Mouse (Mus musculus): ENCODE results near the gene Galnt10. TPM values are rescaled to one million over a fixed set of nuclear protein-coding genes. Genes with fewer than 3 reads are reported as not detected.

Galnt10 gene
- total and polyA plus RNA-seq, 3 experiments = 0.07 to 0.85 TPM; not detected in 1

- Histone ChIP-seq H3K4me2 (ENCODE audit: insufficient read depth, low read depth, poor library complexity, severe bottlenecking) (no peak overlapping the region), H3K27me3 (replicated peaks) (peaks cover 96% of the 10 kb centered on the region), H3K36me3 (replicated peaks in 1 of 2; ENCODE audit: control insufficient read depth in 1 of 2, insufficient read depth in 1 of 2, low read length in 1 of 2) (no peaks in the 10 kb centered on the region), H3K9me3 (replicated peaks; ENCODE audit: low read length) (peaks cover 12% of the 10 kb centered on the region), H3K27ac (ENCODE audit: insufficient read depth, low read depth) (no peak overlapping the region), H3K4me1 (ENCODE audit: control insufficient read depth in 1 of 2, insufficient read depth in 2 of 2) (no peaks in the 10 kb centered on the region), H3K4me3 (replicated peaks in 1 of 3; ENCODE audit: low read depth in 2 of 3, low read length in 2 of 3, poor library complexity in 1 of 3) (no peak overlapping the region), H3K79me2 (replicated peaks; ENCODE audit: control insufficient read depth, extremely low read depth, insufficient read depth, poor library complexity, severe bottlenecking) (no peaks in the 10 kb centered on the region), H3K9ac (ENCODE audit: insufficient read depth, low read depth) (no peak overlapping the region)
- TF ChIP-seq MAFK (IDR thresholded peaks at IDR 0.05; ENCODE audit: insufficient replicate concordance, low read length) (no peak), TCF12 (IDR thresholded peaks at IDR 0.05; ENCODE audit: low read depth, low read length) (no peak), POLR2AphosphoS2 (IDR thresholded peaks at IDR 0.05; ENCODE audit: low read depth, low read length) (no peak), BHLHE40 (IDR thresholded peaks at IDR 0.05; ENCODE audit: low read depth, low read length) (no peak), SIN3A (IDR thresholded peaks at IDR 0.05; ENCODE audit: low read length) (no peak), HCFC1 (IDR thresholded peaks at IDR 0.05; ENCODE audit: low read depth, low read length) (no peak), NRF1 (IDR thresholded peaks at IDR 0.05; ENCODE audit: low read depth, low read length) (no peak), JUN (IDR thresholded peaks at IDR 0.05; ENCODE audit: insufficient read depth, low read depth, low read length) (no peak), POLR2A (IDR thresholded peaks at IDR 0.05; ENCODE audit: low read depth, low read length) (no peak)
- DNase-seq (ENCODE audit: extremely low read depth) = no peak
- dilution Hi-C loops (cut with MboI; ENCODE audit: extremely low pct_ligation_motif_present, extremely low pct_unique_long_range_greater_than_20kb, low sequenced_read_pairs) = no loop called here
- in situ Hi-C loops (cut with MboI; ENCODE audit: low pct_ligation_motif_present, low pct_unique_long_range_greater_than_20kb, low sequenced_read_pairs) = no loop called here
Observed at GRCm38 (mm10) chr11:57649269-57649668, 4.0 kb downstream of the Galnt10 start.

- H3K36me3 ChIP-seq (replicated peaks in 1 of 2; ENCODE audit: control insufficient read depth in 1 of 2, insufficient read depth in 1 of 2, low read length in 1 of 2) = no peaks in the 10 kb centered on the region
- H3K9me3 ChIP-seq (replicated peaks; ENCODE audit: low read length) = peaks cover 11% of the 10 kb centered on the region
- no peak for DNase-seq (ENCODE audit: extremely low read depth)
- peaks cover 94% of the 10 kb centered on the region for H3K27me3 ChIP-seq (replicated peaks)
- no peak overlapping the region for H3K4me3 ChIP-seq (replicated peaks in 1 of 3; ENCODE audit: low read depth in 2 of 3, low read length in 2 of 3, poor library complexity in 1 of 3)
- no peak overlapping the region for H3K9ac ChIP-seq (ENCODE audit: insufficient read depth, low read depth)
- no peaks in the 10 kb centered on the region for H3K79me2 ChIP-seq (replicated peaks; ENCODE audit: control insufficient read depth, extremely low read depth, insufficient read depth, poor library complexity, severe bottlenecking)
- H3K27ac ChIP-seq (ENCODE audit: insufficient read depth, low read depth) = no peak overlapping the region
- no peak for TF ChIP-seq BHLHE40 (IDR thresholded peaks at IDR 0.05; ENCODE audit: low read depth, low read length)
- no peak for TF ChIP-seq NELFE (IDR thresholded peaks at IDR 0.05; ENCODE audit: low read depth, low read length)
- TF ChIP-seq SIN3A (IDR thresholded peaks at IDR 0.05; ENCODE audit: low read length) = no peak
- no peak for TF ChIP-seq MAZ (IDR thresholded peaks at IDR 0.05; ENCODE audit: low read depth, low read length)
- no peak for TF ChIP-seq ZNF384 (IDR thresholded peaks at IDR 0.05; ENCODE audit: low read depth, low read length)
- TF ChIP-seq POLR2AphosphoS2 (IDR thresholded peaks at IDR 0.05; ENCODE audit: low read depth, low read length) = no peak
- no peak for TF ChIP-seq PAX5 (IDR thresholded peaks at IDR 0.05; ENCODE audit: low read length)
- TF ChIP-seq ZKSCAN1 (IDR thresholded peaks at IDR 0.05; ENCODE audit: borderline replicate concordance, low read depth, low read length) = no peak
- TF ChIP-seq CTCF (conservative IDR thresholded peaks at IDR 0.05 in 1 of 2, IDR thresholded peaks at IDR 0.05 in 1 of 2; ENCODE audit: low read depth in 2 of 2, low read length in 2 of 2) = no peak
- TF ChIP-seq TBP (conservative IDR thresholded peaks at IDR 0.05; ENCODE audit: low read depth, low read length) = no peak
- TF ChIP-seq EP300 (IDR thresholded peaks at IDR 0.05; ENCODE audit: low read length) = no peak
- no peak for TF ChIP-seq RAD21 (IDR thresholded peaks at IDR 0.05; ENCODE audit: low read depth, low read length)
- TF ChIP-seq NRF1 (IDR thresholded peaks at IDR 0.05; ENCODE audit: low read depth, low read length) = no peak
- TF ChIP-seq TCF12 (IDR thresholded peaks at IDR 0.05; ENCODE audit: low read depth, low read length) = no peak
- TF ChIP-seq ETS1 (conservative IDR thresholded peaks at IDR 0.05; ENCODE audit: low read depth, low read length) = no peak
- TF ChIP-seq GABPA (IDR thresholded peaks at IDR 0.05; ENCODE audit: insufficient replicate concordance, low read depth, low read length) = no peak
- no peak for TF ChIP-seq JUND (conservative IDR thresholded peaks at IDR 0.05; ENCODE audit: low read depth, low read length)
- TF ChIP-seq KAT2A (IDR thresholded peaks at IDR 0.05; ENCODE audit: insufficient replicate concordance, low read length) = no peak
- no peaks in the 10 kb centered on the region for H3K4me1 ChIP-seq (ENCODE audit: control insufficient read depth in 1 of 2, insufficient read depth in 2 of 2)
- H3K4me2 ChIP-seq (ENCODE audit: insufficient read depth, low read depth, poor library complexity, severe bottlenecking) = no peak overlapping the region
- dilution Hi-C loops (cut with MboI; ENCODE audit: extremely low pct_ligation_motif_present, extremely low pct_unique_long_range_greater_than_20kb, low sequenced_read_pairs) (no loop called here), in situ Hi-C loops (cut with MboI; ENCODE audit: low pct_ligation_motif_present, low pct_unique_long_range_greater_than_20kb, low sequenced_read_pairs) (no loop called here)
Observed at GRCm38 (mm10) chr11:57649671-57650070, 4.4 kb downstream of the Galnt10 start.
